Mouse (Mus musculus) ovary, adult 18-20 months (tissue): ENCODE results near the gene Ddit4.

ENCODE experiments used
- DNase-seq: peaks from one replicate; pipeline ENCODE4 v3.0.0; 2022; ENCODE audit warnings: low spot score, mixed read lengths

The Ddit4 gene

GRCm38 (mm10) chr10:59916649-59917048, 35.0 kb downstream of the Ddit4 start:
- no peak for DNase-seq

GRCm38 (mm10) chr10:59916159-59916558, 35.5 kb downstream of the Ddit4 start:
- DNase-seq: peak; percentile 73

GRCm38 (mm10) chr10:59915196-59915962, 36.3 kb downstream of the Ddit4 start:
- DNase-seq: no peak

GRCm38 (mm10) chr10:59911561-59912198, 40.0 kb downstream of the Ddit4 start:
- DNase-seq: no peak

GRCm38 (mm10) chr10:59911091-59911490, 40.5 kb downstream of the Ddit4 start:
- DNase-seq: no peak

GRCm38 (mm10) chr10:59909357-59909847, 42.2 kb downstream of the Ddit4 start:
- DNase-seq: no peak

GRCm38 (mm10) chr10:59908776-59909315, 42.8 kb downstream of the Ddit4 start:
- no peak for DNase-seq

GRCm38 (mm10) chr10:59907695-59908299, 43.8 kb downstream of the Ddit4 start:
- no peak for DNase-seq

GRCm38 (mm10) chr10:59907080-59907609, 44.5 kb downstream of the Ddit4 start:
- DNase-seq: no peak

GRCm38 (mm10) chr10:59903170-59903569, 48.5 kb downstream of the Ddit4 start:
- no peak for DNase-seq

GRCm38 (mm10) chr10:59902606-59902990, 49.0 kb downstream of the Ddit4 start:
- DNase-seq: no peak

- no peak for DNase-seq
These were observed 49.5 kb downstream of the Ddit4 start for GRCm38 (mm10) chr10:59901986-59902605.

- no peak for DNase-seq
These were observed 50.2 kb downstream of the Ddit4 start for GRCm38 (mm10) chr10:59901463-59901862.

- DNase-seq: no peak
These were observed 50.7 kb downstream of the Ddit4 start for GRCm38 (mm10) chr10:59900939-59901338.

- DNase-seq: no peak
These were observed 51.5 kb downstream of the Ddit4 start for GRCm38 (mm10) chr10:59900174-59900435.
